Mouse (Mus musculus) liver, embryonic 14.5 days (tissue): ENCODE data around the gene Fnip2.

Experiments
- CTCF ChIP-seq: IDR thresholded peaks from 2 replicates; pipeline ENCODE4 v1.5.1; 2016; ENCODE audit warnings: antibody characterized with exemption, low read depth, control low read depth
- EP300 ChIP-seq: IDR thresholded peaks from 2 replicates; pipeline ENCODE4 v1.6.1; 2016; ENCODE audit warnings: antibody characterized with exemption, low read depth

- TF ChIP-seq CTCF (no peak), EP300 (no peak)
Observed at GRCm38 (mm10) chr3:79440976-79441491, 126.6 kb downstream of the Fnip2 start.
